Comparison of ENCODE assay signal across 27 mouse cellular contexts in genomic region chr16:33592286-33592685, GRCm38 (mm10).
DNase-seq lines count a peak whose midpoint lies in the region; ATAC-seq and TF ChIP-seq lines count a peak whose summit lies in the region.
"Had no signal": no experiment of that assay in that cellular context is flagged by ENCODE, and none has a peak within 500 bp of the region (broad histone marks: within the 10 kb centered on the region; RNA-seq: fewer than 3 reads in every experiment).

No protein-coding gene starts in this region.

- no peak for ATAC-seq in forebrain, embryonic 12.5 days (ENCODE audit: low FRiP score)
- ATAC-seq in forebrain, embryonic 11.5 days (replicated peaks; ENCODE audit: low FRiP score) = no peak
- no peak for ATAC-seq in heart, embryonic 12.5 days (ENCODE audit: insufficient number of reproducible peaks, low FRiP score)
- ATAC-seq in limb, embryonic 12.5 days (ENCODE audit: insufficient number of reproducible peaks, insufficient read depth, low FRiP score, low TSS enrichment, low read depth) = no peak
- ATAC-seq: forebrain, embryonic 15.5 days; hindbrain, postnatal 0 days; intestine, embryonic 15.5 days; lung, postnatal 0 days; midbrain, embryonic 13.5 days had no signal

- no peak overlapping the region for H3K9ac ChIP-seq in forebrain, embryonic 12.5 days
- H3K9ac ChIP-seq in forebrain, embryonic 11.5 days (ENCODE audit: low read length) = no peak overlapping the region
- no peak overlapping the region for H3K9ac ChIP-seq in heart, embryonic 12.5 days
- no peak overlapping the region for H3K9ac ChIP-seq in limb, embryonic 12.5 days (replicated peaks)
- H3K9ac ChIP-seq: forebrain, embryonic 15.5 days; intestine, embryonic 15.5 days; liver, embryonic 13.5 days; midbrain, embryonic 13.5 days; stomach, embryonic 15.5 days had no signal

- H3K4me2 ChIP-seq in forebrain, embryonic 12.5 days = no peak overlapping the region
- no peak overlapping the region for H3K4me2 ChIP-seq in forebrain, embryonic 11.5 days (ENCODE audit: low read depth, low read length, severe bottlenecking)
- no peak overlapping the region for H3K4me2 ChIP-seq in heart, embryonic 12.5 days
- H3K4me2 ChIP-seq in limb, embryonic 12.5 days = no peak overlapping the region
- H3K4me2 ChIP-seq: forebrain, embryonic 15.5 days; intestine, embryonic 15.5 days; liver, embryonic 13.5 days; midbrain, embryonic 13.5 days; stomach, embryonic 15.5 days had no signal

- H3K4me1 ChIP-seq in forebrain, embryonic 12.5 days = peaks cover 29% of the 10 kb centered on the region
- H3K4me1 ChIP-seq in forebrain, embryonic 11.5 days (replicated peaks; ENCODE audit: control insufficient read depth, insufficient read depth, low read length) = peaks cover 11% of the 10 kb centered on the region
- peaks cover 39% of the 10 kb centered on the region for H3K4me1 ChIP-seq in heart, embryonic 12.5 days (replicated peaks)
- H3K4me1 ChIP-seq in limb, embryonic 12.5 days (replicated peaks) = peaks cover 20% of the 10 kb centered on the region
- H3K4me1 ChIP-seq in limb, embryonic 10.5 days = peaks cover 27% of the 10 kb centered on the region
- H3K4me1 ChIP-seq in testis, adult 2 months (ENCODE audit: control insufficient read depth, insufficient read depth, low read length) = peaks cover 2% of the 10 kb centered on the region; the same call in 1 of the 2 replicates

- no peak overlapping the region for H3K4me3 ChIP-seq in forebrain, embryonic 12.5 days (replicated peaks)
- no peak overlapping the region for H3K4me3 ChIP-seq in forebrain, embryonic 11.5 days (ENCODE audit: low read depth, low read length)
- no peak overlapping the region for H3K4me3 ChIP-seq in heart, embryonic 12.5 days
- no peak overlapping the region for H3K4me3 ChIP-seq in limb, embryonic 12.5 days (replicated peaks)
- no peak overlapping the region for H3K4me3 ChIP-seq in limb, embryonic 10.5 days
- H3K4me3 ChIP-seq in testis, adult 2 months (ENCODE audit: control insufficient read depth, low read depth, low read length) = peak overlapping the region; percentile 32; the same call in 1 of the 2 replicates
- H3K4me3 ChIP-seq: erythroblast, embryonic 14.5 days; forebrain, embryonic 15.5 days; intestine, embryonic 15.5 days; liver, embryonic 13.5 days; megakaryocyte, embryonic 14.5 days; midbrain, embryonic 13.5 days; stomach, embryonic 15.5 days had no signal

- DNase-seq in forebrain, embryonic 11.5 days (ENCODE audit: low spot score) = no peak
- no peak for DNase-seq in heart, adult 8-10 months (ENCODE audit: low spot score)
- no peak for DNase-seq in limb, embryonic 10.5 days (ENCODE audit: low spot score)
- DNase-seq in testis, postnatal 14 days (ENCODE audit: low spot score) = no peak
- DNase-seq: adrenal gland, adult 8-10 months; cerebellum, adult 2 months; cerebellum, postnatal 14 days; gastrocnemius, postnatal 25 days; layer of hippocampus, postnatal 36 days; left cerebral cortex, postnatal 4 days; liver, embryonic 13.5 days; lung, adult 18-20 months; lung, postnatal 4 days; thymus, adult 18-20 months had no signal

- H3K27me3 ChIP-seq in forebrain, embryonic 12.5 days = no peaks in the 10 kb centered on the region
- no peaks in the 10 kb centered on the region for H3K27me3 ChIP-seq in forebrain, embryonic 11.5 days (ENCODE audit: control insufficient read depth, insufficient read depth, low read length)
- no peaks in the 10 kb centered on the region for H3K27me3 ChIP-seq in heart, embryonic 12.5 days (replicated peaks)
- H3K27me3 ChIP-seq in limb, embryonic 12.5 days = no peaks in the 10 kb centered on the region
- no peaks in the 10 kb centered on the region for H3K27me3 ChIP-seq in limb, embryonic 10.5 days (ENCODE audit: low read depth, poor library complexity, severe bottlenecking)
- no peaks in the 10 kb centered on the region for H3K27me3 ChIP-seq in testis, adult 2 months (ENCODE audit: control insufficient read depth, insufficient read depth, low read length)
- H3K27me3 ChIP-seq: forebrain, embryonic 15.5 days; intestine, embryonic 15.5 days; liver, embryonic 13.5 days; midbrain, embryonic 13.5 days; stomach, embryonic 15.5 days had no signal

- 87% methylated on average over 5 of the region's 5 CpGs for WGBS in forebrain, embryonic 12.5 days
- 92% methylated on average over 5 of the region's 5 CpGs for WGBS in forebrain, embryonic 11.5 days
- 82% methylated on average over 5 of the region's 5 CpGs for WGBS in heart, embryonic 12.5 days
- 92% methylated on average over 5 of the region's 5 CpGs for WGBS in limb, embryonic 12.5 days
- WGBS in limb, embryonic 10.5 days = 93% methylated on average over 5 of the region's 5 CpGs

- no peaks in the 10 kb centered on the region for H3K36me3 ChIP-seq in forebrain, embryonic 12.5 days (replicated peaks)
- H3K36me3 ChIP-seq in forebrain, embryonic 11.5 days (ENCODE audit: control insufficient read depth, insufficient read depth, low read length) = no peaks in the 10 kb centered on the region
- H3K36me3 ChIP-seq in heart, embryonic 12.5 days = no peaks in the 10 kb centered on the region
- no peaks in the 10 kb centered on the region for H3K36me3 ChIP-seq in limb, embryonic 12.5 days
- no peaks in the 10 kb centered on the region for H3K36me3 ChIP-seq in limb, embryonic 10.5 days
- H3K36me3 ChIP-seq in testis, adult 2 months (ENCODE audit: control insufficient read depth, insufficient read depth, low read length) = no peaks in the 10 kb centered on the region
- H3K36me3 ChIP-seq: forebrain, embryonic 15.5 days; G1E; intestine, embryonic 15.5 days; liver, embryonic 13.5 days; midbrain, embryonic 13.5 days; stomach, embryonic 15.5 days had no signal

- TF ChIP-seq CTCF in testis, adult 2 months (IDR thresholded peaks at IDR 0.05; ENCODE audit: control insufficient read depth, insufficient read depth, insufficient replicate concordance, low read depth, low read length) = no peak

- TF ChIP-seq POLR2A in testis, adult 2 months (IDR thresholded peaks at IDR 0.05; ENCODE audit: control insufficient read depth, low read depth, low read length) = no peak

- H3K27ac ChIP-seq in forebrain, embryonic 12.5 days = 0 out of 2 replicates have a peak overlapping the region, but pooled peaks have one; percentile 25
- H3K27ac ChIP-seq in forebrain, embryonic 11.5 days (ENCODE audit: low read depth, low read length) = no peak overlapping the region
- peak overlapping the region; percentile 36; the same call in 1 of the 2 replicates for H3K27ac ChIP-seq in heart, embryonic 12.5 days (ENCODE audit: poor library complexity, severe bottlenecking)
- H3K27ac ChIP-seq in limb, embryonic 12.5 days = peak overlapping the region; percentile 29; the same call in 1 of the 2 replicates
- no peak overlapping the region for H3K27ac ChIP-seq in limb, embryonic 10.5 days
- H3K27ac ChIP-seq in testis, adult 2 months (ENCODE audit: control insufficient read depth, insufficient read depth, low read depth, low read length) = no peak overlapping the region
- H3K27ac ChIP-seq: forebrain, embryonic 15.5 days; hindbrain, postnatal 0 days; intestine, embryonic 15.5 days; liver, embryonic 13.5 days; midbrain, embryonic 13.5 days; stomach, embryonic 15.5 days had no signal

- H3K9me3 ChIP-seq in forebrain, embryonic 12.5 days = no peaks in the 10 kb centered on the region
- H3K9me3 ChIP-seq in forebrain, embryonic 11.5 days (ENCODE audit: control insufficient read depth, low read length) = no peaks in the 10 kb centered on the region
- H3K9me3 ChIP-seq in heart, embryonic 12.5 days (replicated peaks) = no peaks in the 10 kb centered on the region
- H3K9me3 ChIP-seq in limb, embryonic 12.5 days = no peaks in the 10 kb centered on the region
- no peaks in the 10 kb centered on the region for H3K9me3 ChIP-seq in limb, embryonic 10.5 days (replicated peaks)
- H3K9me3 ChIP-seq: forebrain, embryonic 15.5 days; G1E; intestine, embryonic 15.5 days; liver, embryonic 13.5 days; megakaryocyte, embryonic 14.5 days; midbrain, embryonic 13.5 days; stomach, embryonic 15.5 days had no signal

Comparison
In these comparisons a context has a peak if more than half of its experiments do, and no peak if none do; other contexts are left out.
1. H3K27ac ChIP-seq: peak in forebrain, embryonic 12.5 days (single experiment), heart, embryonic 12.5 days (single experiment) and limb, embryonic 12.5 days (single experiment); none in forebrain, embryonic 11.5 days (single experiment), limb, embryonic 10.5 days (single experiment) and testis, adult 2 months (single experiment).